Mouse (Mus musculus) lung, postnatal 0 days (tissue): ENCODE data around the gene Atg2a. TPM values are rescaled to one million over a fixed set of nuclear protein-coding genes. Genes with fewer than 3 reads are reported as not detected.

ENCODE experiments used
- ATAC-seq: fragments of 200-750 bp; cut with Nextera tagmentation; 2 replicates; pipeline ENCODE4 v1.8.0; 2017; ENCODE audit warnings: moderate library complexity
- DNase-seq: peaks from one replicate; pipeline ENCODE4 v3.0.0-alpha.2; 2016; ENCODE audit warnings: low spot score
- H3K27ac ChIP-seq: fragments of 300-500 bp; sonication (generic); 2 replicates; pipeline ENCODE4 v1.5.1; 2014; ENCODE audit warnings: antibody characterized with exemption, mild to moderate bottlenecking, low read length, mixed read lengths
- H3K27me3 ChIP-seq: fragments of 300-500 bp; sonication (generic); replicated peaks from 2 replicates; pipeline ENCODE4 v1.6.1; 2014; ENCODE audit warnings: low read length, mixed read lengths; ENCODE audit not compliant: insufficient read depth
- H3K36me3 ChIP-seq: fragments of 300-500 bp; sonication (generic); 2 replicates; pipeline ENCODE4 v1.6.1; 2014; ENCODE audit warnings: low read length, mixed read lengths; ENCODE audit not compliant: insufficient read depth
- H3K4me1 ChIP-seq: fragments of 300-500 bp; sonication (generic); 2 replicates; pipeline ENCODE4 v1.6.1; 2014; ENCODE audit warnings: antibody characterized with exemption, low read depth, low read length, mixed read lengths; ENCODE audit not compliant: insufficient read depth
- H3K4me2 ChIP-seq: fragments of 300-500 bp; sonication (generic); replicated peaks from 2 replicates; pipeline ENCODE4 v1.6.1; 2014; ENCODE audit warnings: low read depth, mild to moderate bottlenecking, low read length, moderate library complexity, mixed read lengths
- H3K4me3 ChIP-seq: fragments of 300-500 bp; sonication (generic); 2 replicates; pipeline ENCODE4 v1.5.1; 2014; ENCODE audit warnings: low read depth, low read length
- H3K9ac ChIP-seq: fragments of 300-500 bp; sonication (generic); replicated peaks from 2 replicates; pipeline ENCODE4 v1.6.1; 2014; ENCODE audit warnings: low read depth, mild to moderate bottlenecking
- H3K9me3 ChIP-seq: fragments of 300-500 bp; sonication (generic); 2 replicates; pipeline ENCODE4 v1.6.1; 2016; ENCODE audit warnings: low read length, mixed read lengths
- CTCF ChIP-seq: IDR thresholded peaks from 2 replicates; pipeline ENCODE4 v1.5.1; 2016; ENCODE audit warnings: antibody characterized with exemption, mild to moderate bottlenecking
- EP300 ChIP-seq: IDR thresholded peaks from 2 replicates; pipeline ENCODE4 v1.6.1; 2016; ENCODE audit warnings: antibody characterized with exemption, mild to moderate bottlenecking, control low read depth
- WGBS: fragments of 180-500 bp; shearing (Covaris S2); extraction: QIAGEN DNeasy Blood & Tissue Kit; methylation state at CpG from one replicate; pipeline ENCODE4 v1.1.7; 2014; 5-methylcytosine and 5-hydroxymethylcytosine counted together
- polyA plus RNA-seq: library from polyadenylated mRNA; unstranded; fragments of >200 nt; fragmentation: Nextera tagmentation; extraction: Ambion mirVana; gene quantifications from 2 replicates; pipeline ENCODE4 v1.2.1, GENCODE M21; 2015

The Atg2a gene
- polyA plus RNA-seq, 1 experiment from 2014 or later, result 5.9 TPM

DNA sequence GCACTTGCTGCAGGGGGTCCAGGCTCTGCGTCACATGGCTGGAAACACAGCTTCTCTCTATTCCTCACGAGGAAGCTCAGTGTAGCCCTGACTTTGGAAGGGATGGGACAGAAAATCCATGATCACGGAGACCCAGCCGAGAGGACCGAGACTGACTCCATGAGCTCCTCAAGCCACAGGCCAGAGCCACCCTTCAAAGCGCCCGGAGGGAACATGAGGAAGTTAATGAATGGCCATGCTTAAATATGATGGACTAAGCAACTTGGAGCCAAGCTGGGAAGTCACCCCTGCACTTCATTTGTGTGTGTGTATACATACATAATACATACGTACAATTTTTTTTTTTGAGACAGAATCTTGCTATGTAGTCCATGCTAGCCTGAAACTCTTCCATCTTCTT is 29.7 kb downstream of the Atg2a start:
- no peak for TF ChIP-seq EP300
- TF ChIP-seq CTCF, result no peak
- H3K36me3 ChIP-seq, result no peaks in the 10 kb centered on the region
- H3K27ac ChIP-seq, result no peak overlapping the region
- ATAC-seq (no peak), DNase-seq (no peak)
- H3K9ac ChIP-seq, result no peak overlapping the region
- H3K9me3 ChIP-seq, result no peaks in the 10 kb centered on the region
- no peak overlapping the region for H3K4me3 ChIP-seq
- no peak overlapping the region for H3K4me2 ChIP-seq
- 38% methylated on average over 8 of the region's 8 CpGs for WGBS
- peaks cover 9% of the 10 kb centered on the region; the same call in 1 of the 2 replicates for H3K4me1 ChIP-seq
- H3K27me3 ChIP-seq, result no peaks in the 10 kb centered on the region

DNA sequence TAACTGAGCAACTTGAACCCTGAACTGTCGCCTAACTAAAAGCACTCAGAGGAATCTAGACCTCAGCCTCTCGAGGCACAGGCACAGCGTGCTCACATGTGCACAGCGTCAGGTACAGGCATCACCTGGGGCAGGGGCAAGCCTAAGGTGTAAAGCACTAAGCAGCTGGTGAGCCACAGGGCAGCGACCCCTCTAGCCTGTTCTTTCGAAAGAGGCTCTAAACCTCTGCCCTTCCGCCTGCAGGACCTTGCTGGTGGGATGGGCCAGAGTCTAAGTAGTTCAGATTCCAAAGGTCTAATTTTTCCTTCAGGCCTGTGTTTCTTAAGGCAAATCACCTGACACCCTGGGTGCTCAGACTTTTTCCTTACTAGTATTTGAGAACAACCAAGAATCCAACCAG is 30.6 kb downstream of the Atg2a start:
- H3K4me3 ChIP-seq, result no peak overlapping the region
- no peaks in the 10 kb centered on the region for H3K9me3 ChIP-seq
- TF ChIP-seq CTCF (no peak), EP300 (no peak)
- ATAC-seq (no peak), DNase-seq (no peak)
- H3K4me1 ChIP-seq, result peaks cover 10% of the 10 kb centered on the region; the same call in 1 of the 2 replicates
- no peaks in the 10 kb centered on the region for H3K36me3 ChIP-seq
- no peaks in the 10 kb centered on the region for H3K27me3 ChIP-seq
- WGBS, result 57% methylated on average over 7 of the region's 7 CpGs
- no peak overlapping the region for H3K4me2 ChIP-seq
- H3K27ac ChIP-seq, result no peak overlapping the region
- H3K9ac ChIP-seq, result no peak overlapping the region

- no peak overlapping the region for H3K4me3 ChIP-seq
- DNase-seq, result peak; percentile 52
- 57% methylated on average over 4 of the region's 4 CpGs for WGBS
- TF ChIP-seq CTCF (no peak), EP300 (no peak)
- no peak overlapping the region for H3K27ac ChIP-seq
- H3K9ac ChIP-seq, result no peak overlapping the region
- H3K36me3 ChIP-seq, result no peaks in the 10 kb centered on the region
- no peaks in the 10 kb centered on the region for H3K9me3 ChIP-seq
- no peak for ATAC-seq
- H3K27me3 ChIP-seq, result no peaks in the 10 kb centered on the region
- no peak overlapping the region for H3K4me2 ChIP-seq
- peaks cover 10% of the 10 kb centered on the region; the same call in 1 of the 2 replicates for H3K4me1 ChIP-seq
Observed at GRCm38 (mm10) chr19:6272738-6273137, 31.3 kb downstream of the Atg2a start.

DNA sequence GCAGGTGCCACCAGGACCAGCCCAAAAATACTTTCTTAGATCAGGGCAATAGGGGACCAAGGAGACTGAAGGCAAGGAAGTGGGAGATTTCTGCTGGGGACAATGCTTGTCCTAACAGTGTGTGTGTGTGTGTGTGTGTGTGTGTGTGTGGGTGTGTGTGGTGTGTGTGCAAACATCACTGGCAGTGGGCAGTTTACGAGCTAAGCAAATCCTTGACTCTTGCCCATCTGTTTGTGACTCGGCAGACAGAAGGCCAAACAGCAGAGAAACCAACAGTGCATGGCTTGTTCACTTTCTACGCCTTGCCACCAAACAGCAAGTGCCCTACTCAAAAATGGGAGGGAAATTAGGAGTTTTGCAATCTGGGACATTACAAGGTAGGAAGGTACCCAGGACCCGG is 32.1 kb downstream of the Atg2a start:
- Histone ChIP-seq H3K9ac (no peak overlapping the region), H3K4me3 (no peak overlapping the region), H3K36me3 (no peaks in the 10 kb centered on the region), H3K4me1 (peaks cover 12% of the 10 kb centered on the region; the same call in 1 of the 2 replicates), H3K9me3 (no peaks in the 10 kb centered on the region), H3K27me3 (no peaks in the 10 kb centered on the region), H3K4me2 (no peak overlapping the region), H3K27ac (no peak overlapping the region)
- no peak for ATAC-seq
- DNase-seq, result no peak
- TF ChIP-seq CTCF (no peak), EP300 (no peak)
- WGBS, result 65% methylated on average over 4 of the region's 4 CpGs

GRCm38 (mm10) chr19:6273998-6274608 is 32.6 kb downstream of the Atg2a start:
- Histone ChIP-seq H3K9ac (no peak overlapping the region), H3K4me3 (no peak overlapping the region), H3K27ac (0 out of 2 replicates have a peak overlapping the region, but pooled peaks have one; percentile 14), H3K36me3 (no peaks in the 10 kb centered on the region), H3K4me1 (peaks cover 17% of the 10 kb centered on the region; the same call in 1 of the 2 replicates), H3K4me2 (no peak overlapping the region), H3K27me3 (no peaks in the 10 kb centered on the region), H3K9me3 (no peaks in the 10 kb centered on the region)
- TF ChIP-seq EP300 (no peak), CTCF (no peak)
- ATAC-seq, result no peak
- no peak for DNase-seq
- WGBS, result 87% methylated on average over 13 of the region's 13 CpGs

DNA sequence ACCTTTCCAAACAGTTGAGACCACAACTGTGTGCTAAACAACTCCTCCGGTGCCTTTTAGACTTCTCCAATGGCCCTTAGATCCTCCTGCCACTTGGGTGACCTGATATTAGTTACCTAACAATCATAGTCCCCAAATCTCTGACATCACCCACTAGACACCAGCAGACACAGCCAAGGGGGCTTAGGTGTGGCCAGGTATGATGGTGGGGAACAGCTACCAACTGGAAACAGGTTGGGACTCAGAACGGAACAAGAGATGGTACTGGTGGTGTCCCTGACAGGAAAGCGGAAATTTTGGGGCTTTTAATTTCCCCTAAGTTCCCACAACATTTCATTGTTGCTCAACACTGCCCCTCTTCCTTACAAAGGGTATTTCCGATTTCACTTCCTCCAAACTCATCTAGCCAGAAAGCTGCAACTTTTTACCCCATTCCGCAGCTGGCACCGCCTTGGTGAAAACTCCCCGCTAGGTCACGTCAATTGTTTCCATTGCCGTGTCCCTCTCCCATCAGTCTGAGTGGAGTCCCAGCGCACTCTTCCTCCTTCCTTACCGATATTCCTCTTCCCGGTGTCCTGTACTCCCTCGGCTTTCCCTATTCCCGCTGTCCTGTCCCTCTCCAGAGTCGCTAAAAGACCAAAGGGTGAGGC is 34.4 kb downstream of the Atg2a start:
- Histone ChIP-seq H3K9ac (no peak overlapping the region; the same call in 1 of the 2 replicates), H3K27ac (peak overlapping the region; percentile 85), H3K4me3 (peak overlapping the region; percentile 88), H3K4me2 (peak overlapping the region; percentile 81), H3K4me1 (peaks cover 29% of the 10 kb centered on the region; the same call in 1 of the 2 replicates), H3K27me3 (no peaks in the 10 kb centered on the region), H3K36me3 (peaks cover 6% of the 10 kb centered on the region; the same call in 1 of the 2 replicates), H3K9me3 (no peaks in the 10 kb centered on the region)
- ATAC-seq (no peak), DNase-seq (peak; percentile 72)
- TF ChIP-seq CTCF, result peak; percentile 18
- no peak for TF ChIP-seq EP300
- 5% methylated on average over 15 of the region's 15 CpGs for WGBS
